Mouse (Mus musculus) midbrain, embryonic 11.5 days (tissue): ENCODE measurements around the gene Tmcc3. TPM values are rescaled to one million over a fixed set of nuclear protein-coding genes. Genes with fewer than 3 reads are reported as not detected.

ENCODE experiments used
- ATAC-seq: fragments of 200-750 bp; cut with Nextera tagmentation; 2 replicates; pipeline ENCODE4 v1.8.0; 2017; ENCODE audit warnings: moderate TSS enrichment, moderate library complexity; ENCODE audit not compliant: low FRiP score
- DNase-seq: peaks from one replicate; pipeline ENCODE4 v3.0.0; 2015; ENCODE audit warnings: low spot score; ENCODE audit errors: missing footprints
- H3K27ac ChIP-seq: fragments of 300-500 bp; sonication (generic); 2 replicates; pipeline ENCODE4 v1.5.1; 2014; ENCODE audit warnings: low read depth, low read length
- H3K27me3 ChIP-seq: fragments of 300-500 bp; sonication (generic); 2 replicates; pipeline ENCODE4 v1.6.1; 2014; ENCODE audit warnings: mild to moderate bottlenecking, low read length, moderate library complexity, mixed read lengths; ENCODE audit not compliant: control insufficient read depth, insufficient read depth
- H3K36me3 ChIP-seq: fragments of 300-500 bp; sonication (generic); 2 replicates; pipeline ENCODE4 v1.6.1; 2014; ENCODE audit warnings: mild to moderate bottlenecking, low read length, moderate library complexity, mixed read lengths; ENCODE audit not compliant: control insufficient read depth, insufficient read depth
- H3K4me1 ChIP-seq: fragments of 300-500 bp; sonication (generic); 2 replicates; pipeline ENCODE4 v1.6.1; 2014; ENCODE audit warnings: low read length; ENCODE audit not compliant: control insufficient read depth, insufficient read depth
- H3K4me2 ChIP-seq: fragments of 300-500 bp; sonication (generic); 2 replicates; pipeline ENCODE4 v1.6.1; 2014; ENCODE audit warnings: mild to moderate bottlenecking, moderate library complexity
- H3K4me3 ChIP-seq: fragments of 300-500 bp; sonication (generic); 2 replicates; pipeline ENCODE4 v1.5.1; 2014; ENCODE audit warnings: low read depth, low read length
- H3K9ac ChIP-seq: fragments of 300-500 bp; sonication (generic); 2 replicates; pipeline ENCODE4 v1.6.1; 2014; ENCODE audit warnings: low read length
- H3K9me3 ChIP-seq: fragments of 300-500 bp; sonication (generic); 2 replicates; pipeline ENCODE4 v1.6.1; 2016; ENCODE audit warnings: low read length; ENCODE audit not compliant: control insufficient read depth
- WGBS: fragments of 180-500 bp; shearing (Covaris S2); extraction: QIAGEN DNeasy Blood & Tissue Kit; methylation state at CpG from one replicate; pipeline ENCODE4 v1.1.7; 2014; 5-methylcytosine and 5-hydroxymethylcytosine counted together
- polyA plus RNA-seq: library from polyadenylated mRNA; unstranded; fragments of >200 nt; fragmentation: Nextera tagmentation; extraction: Ambion mirVana; gene quantifications from 2 replicates; pipeline ENCODE4 v1.2.1, GENCODE M21; 2014

Gene Tmcc3
- polyA plus RNA-seq, 1 experiment from 2014 or later = 3.2 TPM

DNA sequence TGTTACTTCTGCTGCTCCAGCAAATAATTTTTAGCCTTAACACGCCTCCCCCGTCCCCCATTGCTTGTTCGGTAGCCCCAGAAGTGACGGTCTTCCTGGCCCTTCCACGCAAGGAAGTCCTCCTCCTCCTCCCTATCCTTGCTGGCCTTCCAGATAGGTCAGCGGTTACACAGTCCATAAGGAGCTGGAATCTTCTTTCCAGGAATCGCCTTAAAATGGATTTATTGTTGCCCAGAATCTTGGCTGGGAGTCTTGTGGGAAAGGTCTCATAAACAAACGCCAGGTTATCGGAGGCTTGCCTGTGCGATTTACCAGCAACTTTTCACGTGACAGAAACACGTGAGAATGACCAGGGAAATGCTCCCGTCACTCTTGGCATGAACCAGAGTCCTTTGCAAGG, 167.9 kb downstream of the Tmcc3 start:
- no peaks in the 10 kb centered on the region for H3K36me3 ChIP-seq
- ATAC-seq (no peak), DNase-seq (no peak)
- no peaks in the 10 kb centered on the region for H3K27me3 ChIP-seq
- H3K4me3 ChIP-seq = no peak overlapping the region
- no peak overlapping the region for H3K27ac ChIP-seq
- H3K9me3 ChIP-seq = no peaks in the 10 kb centered on the region
- H3K9ac ChIP-seq = no peak overlapping the region
- no peak overlapping the region for H3K4me2 ChIP-seq
- 91% methylated on average over 13 of the region's 13 CpGs for WGBS
- H3K4me1 ChIP-seq = no peaks in the 10 kb centered on the region

DNA sequence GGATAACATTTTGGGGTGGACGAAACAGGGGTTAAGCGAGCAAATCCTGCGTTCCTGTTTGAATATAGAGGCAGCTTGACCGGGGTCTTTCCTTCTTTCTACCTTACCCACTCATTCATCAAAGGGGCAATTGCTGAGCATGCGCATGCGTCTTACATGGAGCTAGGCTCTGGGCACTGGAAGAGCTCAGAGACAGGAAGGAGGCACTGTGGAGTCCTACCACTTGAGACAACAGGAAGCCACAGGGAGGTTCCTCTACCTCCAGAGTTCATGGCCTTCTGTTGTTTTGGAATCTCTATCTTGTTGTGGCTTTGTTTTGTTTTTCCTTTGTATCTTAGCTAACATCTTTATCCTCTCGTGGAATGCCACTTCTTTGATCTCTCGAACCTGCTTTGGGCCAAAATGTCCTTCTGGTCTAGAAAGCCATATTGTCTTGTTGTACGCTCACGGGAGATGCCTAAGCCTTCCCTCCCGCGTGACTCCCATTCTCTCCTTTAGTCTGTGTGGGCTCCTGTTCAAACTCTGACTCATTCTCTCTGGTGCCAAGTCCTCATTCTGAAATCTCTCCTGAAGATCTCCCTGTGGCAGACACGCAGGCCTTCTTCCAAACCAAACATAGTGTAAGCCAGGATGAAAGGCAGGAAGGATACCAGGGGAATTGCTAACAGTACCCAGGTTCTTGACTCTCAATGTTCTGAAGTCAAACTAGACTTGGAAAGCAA, 168.8 kb downstream of the Tmcc3 start:
- Histone ChIP-seq H3K9me3 (no peaks in the 10 kb centered on the region), H3K36me3 (no peaks in the 10 kb centered on the region), H3K4me3 (no peak overlapping the region), H3K27ac (no peak overlapping the region), H3K9ac (no peak overlapping the region), H3K27me3 (no peaks in the 10 kb centered on the region), H3K4me2 (no peak overlapping the region), H3K4me1 (no peaks in the 10 kb centered on the region)
- ATAC-seq (no peak), DNase-seq (no peak)
- WGBS = 88% methylated on average over 13 of the region's 13 CpGs

DNA sequence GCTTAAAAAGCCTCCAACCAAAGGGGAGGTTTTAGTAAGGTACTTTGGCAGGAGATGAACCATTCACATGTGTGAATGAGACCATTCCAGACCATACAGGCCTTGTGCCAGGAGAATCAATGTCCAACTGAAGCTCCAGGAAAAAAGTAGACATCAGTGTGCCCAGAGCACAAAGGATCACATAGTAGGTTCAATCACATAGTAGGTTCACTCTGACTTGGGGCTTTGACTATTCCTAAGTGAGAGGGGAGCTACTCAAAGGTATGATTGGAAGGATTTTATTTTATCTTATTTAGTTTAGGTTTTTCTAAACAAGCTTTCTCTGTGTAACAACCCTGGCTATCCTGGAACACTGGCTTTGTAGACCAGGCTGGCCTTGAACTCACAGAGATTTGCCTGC, 169.9 kb downstream of the Tmcc3 start:
- no peaks in the 10 kb centered on the region for H3K9me3 ChIP-seq
- no peak overlapping the region for H3K4me2 ChIP-seq
- no peaks in the 10 kb centered on the region for H3K36me3 ChIP-seq
- no peak for ATAC-seq
- H3K4me3 ChIP-seq = no peak overlapping the region
- no peak overlapping the region for H3K9ac ChIP-seq
- no peak overlapping the region for H3K27ac ChIP-seq
- DNase-seq = no peak
- no peaks in the 10 kb centered on the region for H3K27me3 ChIP-seq
- H3K4me1 ChIP-seq = no peaks in the 10 kb centered on the region

DNA sequence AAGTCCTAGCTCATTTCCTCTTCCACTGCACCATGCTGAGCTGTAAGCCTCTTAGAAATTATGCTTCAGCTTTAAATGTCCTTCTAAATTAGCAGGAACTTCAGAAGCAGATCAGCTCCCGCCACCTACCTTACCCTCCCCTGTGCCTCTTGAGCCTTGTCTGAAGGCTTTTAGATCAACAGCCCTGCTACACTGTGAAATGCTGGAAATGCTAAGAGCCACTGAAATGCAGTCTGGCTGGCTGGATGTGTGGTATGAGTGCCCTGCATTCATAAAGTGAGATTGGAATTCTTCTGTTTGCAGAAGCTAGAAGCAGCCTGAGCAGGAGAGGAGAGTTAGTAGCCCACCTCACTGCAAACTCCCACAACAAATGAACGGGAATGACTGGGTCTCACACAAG, 174.4 kb downstream of the Tmcc3 start:
- H3K27me3 ChIP-seq = no peaks in the 10 kb centered on the region
- no peak overlapping the region for H3K9ac ChIP-seq
- no peak overlapping the region for H3K4me3 ChIP-seq
- no peak overlapping the region for H3K4me2 ChIP-seq
- no peaks in the 10 kb centered on the region for H3K9me3 ChIP-seq
- ATAC-seq (no peak), DNase-seq (no peak)
- H3K27ac ChIP-seq = no peak overlapping the region
- 72% methylated on average over 2 of the region's 2 CpGs for WGBS
- no peaks in the 10 kb centered on the region for H3K36me3 ChIP-seq
- H3K4me1 ChIP-seq = no peaks in the 10 kb centered on the region

DNA sequence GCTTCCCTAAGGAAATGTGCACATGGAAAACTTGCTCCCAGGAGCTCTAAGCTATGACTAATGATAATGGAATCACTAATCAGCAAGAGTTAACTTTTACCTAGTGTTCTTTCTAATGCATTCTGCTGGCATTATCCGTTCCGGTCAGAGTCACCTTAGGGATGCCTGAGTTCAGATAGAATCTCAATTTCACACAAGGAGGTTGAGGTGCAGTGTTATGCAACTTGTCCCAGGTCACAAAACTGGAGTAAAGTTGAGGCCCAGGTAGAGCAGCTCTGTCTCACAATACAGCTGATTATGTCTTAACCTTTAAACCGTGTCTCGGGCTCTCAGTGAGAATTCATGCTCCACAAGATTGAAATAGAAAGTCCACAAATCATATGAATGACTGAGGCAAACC, 177.8 kb downstream of the Tmcc3 start:
- WGBS = 86% methylated on average over 4 of the region's 4 CpGs
- Histone ChIP-seq H3K4me3 (no peak overlapping the region), H3K4me2 (no peak overlapping the region), H3K36me3 (no peaks in the 10 kb centered on the region), H3K27me3 (no peaks in the 10 kb centered on the region), H3K4me1 (no peaks in the 10 kb centered on the region), H3K9me3 (no peaks in the 10 kb centered on the region), H3K27ac (no peak overlapping the region), H3K9ac (no peak overlapping the region)
- DNase-seq = no peak
- no peak for ATAC-seq

DNA sequence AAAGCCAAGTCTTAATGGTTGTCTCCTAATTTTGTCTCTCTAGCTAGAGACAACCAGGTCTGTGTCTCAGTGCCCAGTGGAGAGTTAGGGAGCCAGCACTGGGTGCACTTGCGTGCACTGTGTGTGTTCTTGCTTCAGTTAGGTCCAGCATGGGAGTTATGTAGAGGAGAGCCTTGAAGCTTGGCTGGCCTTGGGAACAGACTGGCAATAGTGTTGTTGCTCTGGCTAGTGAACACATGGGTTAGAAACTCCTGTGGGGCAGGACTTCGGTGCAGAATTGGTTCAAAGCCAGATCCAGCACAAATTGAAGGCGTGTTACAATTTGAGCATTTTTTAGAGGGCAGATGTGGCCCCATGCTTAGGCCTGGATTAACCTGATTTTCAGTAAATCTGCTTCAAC, 179.3 kb downstream of the Tmcc3 start:
- H3K4me1 ChIP-seq = no peaks in the 10 kb centered on the region
- ATAC-seq (no peak), DNase-seq (no peak)
- H3K36me3 ChIP-seq = no peaks in the 10 kb centered on the region
- H3K27ac ChIP-seq = no peak overlapping the region
- no peak overlapping the region for H3K4me2 ChIP-seq
- no peak overlapping the region for H3K4me3 ChIP-seq
- no peaks in the 10 kb centered on the region for H3K27me3 ChIP-seq
- no peak overlapping the region for H3K9ac ChIP-seq
- H3K9me3 ChIP-seq = no peaks in the 10 kb centered on the region
- 84% methylated on average over 3 of the region's 3 CpGs for WGBS

DNA sequence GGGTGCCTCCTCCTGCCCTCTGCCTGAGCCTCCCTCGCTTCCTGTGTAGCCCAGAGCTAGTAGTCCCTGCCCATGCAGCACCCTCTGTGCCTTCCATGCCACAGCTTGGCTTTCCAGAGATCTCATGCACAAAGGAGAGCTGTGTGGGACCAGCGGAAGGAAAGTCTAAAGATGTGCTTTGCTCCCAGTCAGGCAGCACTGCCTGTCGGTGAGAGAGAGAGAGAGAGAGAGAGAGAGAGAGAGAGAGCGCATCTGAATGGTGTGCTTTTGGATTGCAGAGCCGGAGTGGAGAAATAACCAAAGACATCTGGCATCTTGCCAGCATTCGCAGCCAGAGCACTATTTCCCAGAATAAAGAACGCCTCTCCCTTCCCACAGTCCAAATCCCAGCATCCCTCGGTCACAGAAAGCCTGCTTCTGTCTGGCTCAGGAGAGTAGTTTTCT, 182.7 kb downstream of the Tmcc3 start:
- no peak for DNase-seq
- Histone ChIP-seq H3K27me3 (no peaks in the 10 kb centered on the region), H3K27ac (no peak overlapping the region), H3K36me3 (no peaks in the 10 kb centered on the region), H3K9me3 (no peaks in the 10 kb centered on the region), H3K4me1 (no peaks in the 10 kb centered on the region), H3K4me2 (no peak overlapping the region), H3K9ac (no peak overlapping the region), H3K4me3 (no peak overlapping the region)
- peak; percentile 55; the same call in 1 of the 2 replicates for ATAC-seq
- WGBS = 69% methylated on average over 8 of the region's 8 CpGs

DNA sequence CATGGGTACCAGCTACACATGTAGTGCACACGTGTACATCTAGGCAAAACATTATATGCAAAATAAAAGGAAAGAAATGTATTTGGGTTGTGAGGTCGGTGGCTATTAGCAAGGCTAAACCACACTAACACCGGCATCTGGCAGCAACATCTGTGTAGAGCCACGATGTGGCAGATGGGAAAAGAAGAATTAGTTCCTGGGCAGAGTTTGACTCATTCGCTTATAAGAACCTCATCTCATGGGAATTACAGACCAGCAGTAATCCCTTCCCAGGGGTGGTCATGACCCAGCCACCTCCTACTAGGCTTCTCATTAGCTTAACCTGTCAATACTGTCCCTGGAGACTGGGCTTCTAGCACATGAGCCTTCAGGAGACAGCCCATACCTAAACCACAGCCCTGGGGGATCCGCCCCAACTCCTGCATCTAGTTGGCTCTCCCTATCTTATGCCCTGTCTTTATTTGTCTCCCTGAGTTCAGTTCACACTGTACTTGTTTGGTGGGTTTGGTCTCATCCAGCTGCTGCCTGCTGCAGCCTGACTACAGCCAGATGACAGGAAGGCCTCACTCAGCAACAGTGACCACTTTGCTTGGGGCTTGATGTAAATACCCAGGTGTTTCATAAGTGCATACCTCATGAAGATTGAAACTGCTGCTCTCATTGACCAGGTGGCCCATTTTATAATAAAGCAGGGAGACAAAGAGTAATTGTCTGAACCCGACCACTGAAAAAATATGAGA, 183.9 kb downstream of the Tmcc3 start:
- H3K4me3 ChIP-seq = no peak overlapping the region
- DNase-seq (no peak), ATAC-seq (no peak)
- H3K27me3 ChIP-seq = no peaks in the 10 kb centered on the region
- H3K36me3 ChIP-seq = no peaks in the 10 kb centered on the region
- H3K4me2 ChIP-seq = no peak overlapping the region
- H3K4me1 ChIP-seq = peaks cover 2% of the 10 kb centered on the region; the same call in 1 of the 2 replicates
- H3K27ac ChIP-seq = no peak overlapping the region
- WGBS = 86% methylated on average over 7 of the region's 7 CpGs
- no peaks in the 10 kb centered on the region for H3K9me3 ChIP-seq
- H3K9ac ChIP-seq = no peak overlapping the region

DNA sequence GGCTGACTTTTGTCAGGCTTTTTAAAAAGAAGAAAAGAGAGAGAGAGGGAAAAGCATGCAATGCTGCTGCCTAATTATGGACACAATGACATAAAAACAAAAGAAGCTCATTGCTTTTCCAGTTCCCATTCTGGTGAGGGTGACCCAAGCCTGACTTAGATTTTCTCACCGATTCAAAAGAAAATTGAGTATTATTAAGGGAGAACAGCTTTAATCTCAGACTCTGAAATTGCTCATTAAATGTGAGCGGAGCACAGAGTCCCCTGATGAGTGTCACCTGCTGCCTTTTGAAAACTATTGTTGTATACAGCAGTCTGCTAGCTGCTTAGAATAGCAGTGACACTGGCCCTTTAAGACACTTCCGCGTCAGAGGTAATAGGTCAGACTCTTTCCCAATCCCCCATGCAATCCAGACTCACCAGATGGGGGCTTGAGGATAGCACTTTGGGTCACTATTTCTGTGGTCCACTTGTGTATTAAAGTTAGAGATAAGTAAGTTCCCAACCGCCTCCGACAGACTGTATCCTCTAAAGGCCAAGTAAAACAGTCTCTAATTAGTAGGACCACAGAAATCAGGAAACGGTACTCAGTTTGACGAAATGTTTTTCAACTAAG, 185.2 kb downstream of the Tmcc3 start:
- Histone ChIP-seq H3K36me3 (no peaks in the 10 kb centered on the region), H3K4me1 (peaks cover 2% of the 10 kb centered on the region; the same call in 1 of the 2 replicates), H3K4me3 (no peak overlapping the region), H3K9me3 (no peaks in the 10 kb centered on the region), H3K4me2 (no peak overlapping the region), H3K9ac (no peak overlapping the region), H3K27ac (no peak overlapping the region), H3K27me3 (no peaks in the 10 kb centered on the region)
- 74% methylated on average over 8 of the region's 8 CpGs for WGBS
- ATAC-seq (no peak), DNase-seq (no peak)
